Mouse (Mus musculus): ENCODE data around the gene Lrrc74a.

Lrrc74a gene

DNA sequence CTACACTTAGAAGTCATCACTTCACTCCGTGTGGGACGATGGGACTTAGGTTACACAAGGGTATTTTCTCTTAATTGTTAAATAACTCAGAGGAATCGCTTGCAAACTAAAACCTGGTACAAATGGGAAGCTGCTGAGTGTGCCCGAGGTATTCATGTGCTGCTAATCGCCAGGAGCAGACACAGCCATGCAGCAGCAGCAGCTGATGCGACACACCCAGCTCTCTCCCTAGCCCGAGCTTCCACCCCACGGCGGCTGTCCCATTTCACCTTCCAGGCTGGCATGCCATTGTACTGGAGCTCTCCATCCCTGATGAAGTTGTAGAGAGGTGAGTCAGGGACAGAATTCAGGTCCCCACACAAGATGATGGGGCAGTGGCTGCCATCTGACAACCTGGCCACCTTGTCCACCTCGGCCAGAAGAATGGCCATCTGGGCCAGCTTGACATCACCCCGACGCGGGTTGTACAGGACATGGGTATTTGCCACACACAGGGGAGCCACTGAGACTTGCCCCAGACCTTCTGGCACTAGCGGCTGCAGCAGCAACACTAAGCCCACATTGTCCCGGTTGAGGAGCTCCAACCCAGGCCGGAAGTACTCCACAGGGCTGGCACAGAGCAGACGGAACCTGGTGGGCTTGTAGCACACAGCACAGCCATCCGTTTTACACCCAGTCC, 14.1 kb upstream of the Lrrc74a start:
- DNase-seq = peak; percentile 65 to 70

- DNase-seq = no peak
Observed at GRCm38 (mm10) chr12:86721453-86721852, 12.7 kb upstream of the Lrrc74a start.

- peak in 1 of 2 experiments; percentile 38 for DNase-seq
Observed at GRCm38 (mm10) chr12:86724300-86724699, 9.9 kb upstream of the Lrrc74a start.

DNA sequence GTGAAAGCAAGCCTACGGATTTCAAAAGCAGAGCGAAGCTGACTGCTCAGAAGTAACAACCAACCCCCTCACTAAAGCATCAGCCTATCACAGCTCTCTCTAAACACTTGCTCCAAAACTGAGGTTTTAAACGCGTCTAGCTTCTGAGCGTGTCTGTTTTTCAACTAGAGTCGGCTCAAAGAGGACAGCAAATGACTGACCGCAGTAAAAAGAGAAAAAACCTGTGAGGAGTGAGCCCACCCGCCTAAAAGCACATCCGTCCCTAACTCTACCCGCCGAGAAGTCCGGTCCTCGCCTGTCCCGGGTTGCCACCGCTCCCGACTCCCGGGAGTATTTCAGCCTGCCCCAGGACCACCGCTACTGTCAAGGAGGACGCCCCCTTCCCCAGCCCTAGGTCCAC, 8.5 kb upstream of the Lrrc74a start:
- no peak for DNase-seq

DNA sequence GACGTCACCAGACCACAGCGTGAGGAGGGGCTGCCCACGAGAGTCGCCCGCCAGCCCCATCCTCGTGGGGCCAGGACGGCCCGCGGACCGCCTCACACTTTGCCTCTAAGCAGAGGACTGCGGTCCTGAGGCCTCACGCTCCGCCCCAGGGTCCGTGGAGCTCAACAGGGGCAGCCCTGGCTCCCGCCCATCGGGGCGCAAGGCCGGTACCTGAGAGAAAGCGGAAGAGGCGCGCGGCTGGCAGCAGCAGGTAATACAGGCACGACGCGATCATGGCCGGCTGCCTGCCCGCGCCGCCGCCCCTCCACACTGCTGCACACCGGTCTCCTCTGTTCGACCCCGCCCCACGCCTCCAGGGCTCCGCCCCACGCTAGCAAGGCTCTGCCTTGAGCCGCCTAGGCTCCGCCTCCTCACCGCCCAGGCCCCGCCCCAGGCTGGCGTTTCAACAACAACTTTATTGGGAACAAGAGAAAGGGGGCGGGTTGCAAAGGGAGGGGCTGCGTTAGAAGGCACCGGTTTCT, 8.0 kb upstream of the Lrrc74a start, which contains the start of gene Angel1:
TSS of gene Angel1 (minus strand) at position 341 of the 521 bp plus-strand sequence.
- DNase-seq = peak; percentile 97 to 99

- DNase-seq = no peak
Observed at GRCm38 (mm10) chr12:86761036-86761435, 26.9 kb downstream of the Lrrc74a start.

DNA sequence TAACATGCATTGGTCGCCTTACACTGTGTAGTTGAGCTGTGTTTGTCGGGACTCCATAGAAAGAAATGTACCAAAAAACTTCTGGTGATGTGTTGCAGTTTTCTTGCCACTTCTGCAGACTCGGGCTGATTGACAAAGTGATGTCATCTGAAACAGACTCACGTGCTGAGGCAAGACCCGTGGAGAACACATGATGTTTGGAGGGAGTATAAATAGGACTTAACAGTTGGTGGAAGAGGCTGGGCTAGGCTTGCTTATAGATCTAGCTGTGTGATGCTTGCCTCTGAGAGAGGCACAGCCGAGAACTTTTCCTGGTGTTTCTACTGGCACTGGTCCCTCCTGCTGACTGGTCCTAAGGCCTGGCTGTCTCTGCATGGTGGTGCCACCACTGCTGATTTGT, 29.9 kb downstream of the Lrrc74a start:
- no peak for DNase-seq

- no peak for DNase-seq
Observed at GRCm38 (mm10) chr12:86766467-86766866, 32.3 kb downstream of the Lrrc74a start.

GRCm38 (mm10) chr12:86767868-86768631, 33.9 kb downstream of the Lrrc74a start:
- peak; percentile 73 for DNase-seq

DNA sequence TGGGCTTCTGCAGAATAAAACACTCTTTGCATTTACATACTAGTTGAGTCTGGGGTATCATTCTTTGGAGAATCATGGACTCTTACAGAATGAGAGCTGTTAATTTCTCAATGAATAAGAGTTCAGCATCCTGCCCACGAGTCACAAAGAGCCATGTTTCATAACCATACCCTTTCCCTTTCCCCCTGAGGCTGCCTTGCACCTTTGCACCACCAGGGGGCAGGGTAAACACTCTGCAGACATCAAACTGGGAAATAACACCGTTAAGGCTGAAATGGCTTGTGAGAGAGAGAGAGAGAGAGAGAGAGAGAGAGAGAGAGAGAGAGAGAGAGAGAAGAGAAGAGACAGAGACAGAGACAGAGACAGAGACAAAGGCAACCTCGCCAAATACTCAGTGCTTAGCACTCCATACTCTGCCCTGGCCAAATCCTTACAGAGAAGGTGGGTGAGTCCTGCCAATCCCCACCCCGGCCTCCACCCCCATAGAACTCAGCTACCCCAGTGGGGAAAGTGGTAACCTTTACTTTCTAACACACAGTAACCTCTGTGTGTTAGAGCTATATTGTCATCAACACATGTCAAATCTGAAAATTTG, 34.9 kb downstream of the Lrrc74a start:
- DNase-seq = peak; percentile 88 to 91

DNA sequence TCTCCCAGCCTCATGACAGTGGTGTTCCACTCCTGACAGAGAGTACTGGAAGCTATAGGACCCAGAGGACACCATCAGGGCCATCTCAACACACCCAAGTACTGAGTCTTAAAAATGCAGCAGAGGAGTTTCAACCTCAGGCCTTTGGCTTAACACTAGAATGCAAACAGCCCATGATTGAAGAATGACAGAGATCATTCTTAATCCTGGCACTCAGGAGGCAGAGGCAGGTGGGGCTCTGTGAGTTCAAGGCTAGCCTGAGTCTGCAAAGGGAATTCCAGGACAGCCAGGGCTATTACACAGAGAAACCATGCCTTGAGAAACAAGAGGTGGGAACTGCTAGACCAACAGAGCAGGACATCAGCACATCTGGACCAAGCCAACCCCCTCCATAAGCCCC, 35.6 kb downstream of the Lrrc74a start:
- DNase-seq = no peak

GRCm38 (mm10) chr12:86770261-86770670, 36.1 kb downstream of the Lrrc74a start:
- DNase-seq = peak; percentile 44 to 53

- DNase-seq = no peak
Observed at GRCm38 (mm10) chr12:86770927-86771326, 36.8 kb downstream of the Lrrc74a start.

- peak; percentile 88 to 94 for DNase-seq
Observed at GRCm38 (mm10) chr12:86771823-86772427, 37.8 kb downstream of the Lrrc74a start.

DNA sequence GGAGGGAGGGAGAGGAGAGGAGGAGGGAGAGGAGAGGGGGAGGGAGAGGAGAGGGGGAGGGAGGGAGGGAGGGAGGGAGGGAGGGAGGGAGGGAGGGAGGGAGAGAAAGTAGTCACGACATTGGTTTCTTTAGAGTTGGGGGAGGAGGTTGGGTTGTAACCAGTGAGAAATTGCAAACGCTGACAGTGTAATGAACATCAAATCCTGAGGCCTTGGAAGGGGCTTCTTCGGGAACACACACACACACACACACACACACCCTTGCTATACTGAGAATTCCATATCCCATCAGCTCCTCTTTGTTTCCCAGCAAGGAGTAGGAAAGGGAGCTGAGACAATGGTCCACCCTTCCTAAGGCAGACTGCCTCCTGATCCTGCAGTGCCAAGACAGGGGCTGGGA, 38.4 kb downstream of the Lrrc74a start:
- no peak for DNase-seq

DNA sequence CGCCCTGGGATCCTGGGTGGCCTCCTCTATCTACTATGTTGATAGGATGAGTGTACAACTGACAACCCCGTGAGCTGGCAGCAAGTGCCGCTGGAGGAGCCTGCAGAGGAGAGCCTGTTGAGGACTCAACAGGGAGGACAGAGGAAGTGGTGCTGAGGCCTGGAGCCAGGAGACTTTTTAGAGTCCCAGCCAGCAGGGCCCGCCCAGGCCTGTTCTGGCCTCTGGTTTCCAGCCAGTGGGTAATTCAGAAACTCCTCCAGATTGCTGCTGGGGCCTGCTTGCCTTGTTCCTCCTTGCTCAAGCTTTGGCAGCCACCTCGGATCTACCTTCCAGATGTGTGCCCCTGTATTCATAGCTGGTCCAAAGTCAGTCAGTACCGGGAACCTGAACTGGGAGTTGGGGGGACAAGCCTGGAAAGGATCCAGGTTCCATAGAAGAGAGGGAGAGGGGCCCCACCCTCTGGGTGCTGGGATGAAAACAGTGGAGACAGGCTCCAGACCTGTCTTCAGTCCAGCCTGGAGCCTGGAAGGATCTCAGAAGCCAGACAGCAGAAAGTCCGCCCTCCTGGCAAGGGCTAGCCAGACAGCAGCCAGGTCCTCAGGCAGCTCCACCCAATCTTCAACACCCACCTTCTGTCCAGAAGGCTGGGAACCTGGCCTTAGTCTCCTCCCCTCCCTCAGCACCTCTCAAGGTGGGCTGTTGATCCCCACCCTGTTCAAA, 41.6 kb downstream of the Lrrc74a start:
- DNase-seq = no peak

DNA sequence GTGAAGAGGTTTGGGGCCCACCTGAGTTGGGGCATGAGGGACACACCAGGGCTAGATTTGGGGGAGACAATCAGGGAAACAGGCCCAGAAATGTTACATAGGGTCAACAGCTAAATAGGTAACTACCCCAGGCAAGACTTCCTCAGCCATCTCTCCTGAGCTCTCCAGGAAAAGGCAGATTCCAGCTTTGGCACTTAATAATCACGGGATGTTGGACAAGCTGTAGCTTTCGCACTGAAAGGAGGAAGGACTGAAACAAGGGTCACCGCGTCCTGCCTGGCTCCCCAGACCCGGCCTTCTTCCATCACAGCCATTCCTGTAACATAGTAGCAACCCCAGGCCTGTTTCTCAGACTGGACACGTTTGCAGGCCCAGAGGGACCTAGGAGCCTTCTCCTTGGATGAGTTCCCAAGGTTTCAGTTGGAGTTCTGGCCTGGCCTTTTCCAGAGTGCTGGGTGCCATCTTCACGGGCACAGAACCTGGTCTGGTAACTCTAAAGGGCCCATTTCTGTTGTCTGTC, 42.2 kb downstream of the Lrrc74a start:
- no peak for DNase-seq

GRCm38 (mm10) chr12:86778531-86778930, 44.4 kb downstream of the Lrrc74a start:
- DNase-seq = no peak

- no peak for DNase-seq
Observed at GRCm38 (mm10) chr12:86779206-86779989, 45.2 kb downstream of the Lrrc74a start.

DNA sequence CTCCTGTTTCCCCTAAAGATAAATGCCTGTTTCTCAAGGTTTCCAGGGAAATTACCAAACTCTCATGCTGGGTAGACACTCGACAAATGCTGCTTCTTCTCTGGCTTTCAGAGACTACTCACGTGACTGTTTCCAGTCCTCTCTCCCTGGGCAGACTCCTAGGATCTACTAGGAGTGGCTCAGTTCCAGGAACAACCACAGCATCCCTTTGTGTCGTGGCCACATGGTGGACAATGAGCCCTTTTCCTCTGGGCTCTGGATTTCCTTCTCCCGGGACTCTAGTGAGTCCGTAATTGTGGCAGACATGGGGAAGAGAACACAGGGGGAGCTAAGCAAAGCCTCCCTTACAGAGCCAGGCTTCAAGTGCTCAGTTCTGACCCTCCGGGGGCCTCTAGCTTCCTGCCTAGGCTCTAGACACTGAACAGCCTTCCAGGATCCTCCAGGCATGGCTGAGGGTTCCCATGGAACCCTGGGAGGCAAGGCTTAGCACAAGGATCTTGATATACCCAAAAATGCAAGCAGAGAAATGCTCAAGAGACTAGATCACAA, 47.6 kb downstream of the Lrrc74a start:
- DNase-seq = no peak

Data from cerebellum, adult 18-20 months (tissue).